Comparison of ENCODE assay signal across 21 mouse cellular contexts in the genomic region with DNA sequence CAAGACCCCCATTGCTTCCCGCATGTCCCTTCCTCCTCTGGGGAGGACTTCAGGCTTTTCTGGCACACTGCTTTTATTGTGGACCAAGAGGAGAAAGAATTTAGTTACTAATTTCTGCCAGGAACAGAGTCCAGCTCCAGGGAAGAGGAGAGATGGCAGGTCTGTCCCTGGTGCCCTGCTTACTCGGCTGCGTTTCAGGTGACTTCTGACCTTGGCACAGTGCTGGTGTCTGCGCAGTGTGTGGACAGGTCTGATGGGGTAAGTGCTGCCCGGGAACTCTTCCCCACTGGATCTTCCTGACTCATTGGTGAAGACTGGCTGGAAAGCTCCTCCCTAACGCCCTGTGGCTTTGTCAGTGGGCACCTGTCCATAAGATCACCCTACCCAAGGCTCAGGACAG. TPM values are rescaled to one million over a fixed set of nuclear protein-coding genes. Genes with fewer than 3 reads are reported as not detected.
DNase-seq lines count a peak whose midpoint lies in the region; ATAC-seq lines count a peak whose summit lies in the region.
"Had no signal": no experiment of that assay in that cellular context is flagged by ENCODE, and none has a peak within 500 bp of the region (broad histone marks: within the 10 kb centered on the region; RNA-seq: fewer than 3 reads in every experiment).

No protein-coding gene starts in this region.

- 66% methylated on average over 6 of the region's 6 CpGs for WGBS in kidney, embryonic 14.5 days
- 63% methylated on average over 6 of the region's 6 CpGs for WGBS in embryonic facial prominence, embryonic 10.5 days
- 61% methylated on average over 6 of the region's 6 CpGs for WGBS in heart, embryonic 12.5 days

- no peak for ATAC-seq in kidney, embryonic 14.5 days (ENCODE audit: low FRiP score, low TSS enrichment)
- ATAC-seq in heart, embryonic 12.5 days (ENCODE audit: insufficient number of reproducible peaks, low FRiP score) = no peak
- ATAC-seq: forebrain, embryonic 14.5 days; intestine, embryonic 16.5 days; lung, postnatal 0 days had no signal

- peak; percentile 94 for DNase-seq in kidney, adult 11 months
- DNase-seq in embryonic facial prominence, embryonic 10.5 days (ENCODE audit: low spot score) = no peak
- DNase-seq in kidney, adult 18-20 months = peak; percentile 82
- peak; percentile 68 for DNase-seq in kidney, postnatal 10 days
- DNase-seq in urinary bladder, adult 2 months (ENCODE audit: low spot score) = no peak
- DNase-seq: cerebellum, adult 18-20 months; gastrocnemius, postnatal 36 days; heart, postnatal 14 days; layer of hippocampus, adult 9-11 months; right cerebral cortex, postnatal 4 days had no signal

- peaks cover 46% of the 10 kb centered on the region for H3K4me1 ChIP-seq in kidney, embryonic 14.5 days (ENCODE audit: control insufficient read depth, insufficient read depth, low read length)
- H3K4me1 ChIP-seq in embryonic facial prominence, embryonic 10.5 days = peaks cover 92% of the 10 kb centered on the region
- peaks cover 44% of the 10 kb centered on the region for H3K4me1 ChIP-seq in heart, embryonic 12.5 days (replicated peaks)

- H3K27ac ChIP-seq in kidney, embryonic 14.5 days (ENCODE audit: low read depth, low read length) = no peak overlapping the region
- H3K27ac ChIP-seq in embryonic facial prominence, embryonic 10.5 days (replicated peaks) = peak overlapping the region; percentile 45; the same call in 1 of the 2 replicates
- no peak overlapping the region for H3K27ac ChIP-seq in heart, embryonic 12.5 days (ENCODE audit: poor library complexity, severe bottlenecking)
- H3K27ac ChIP-seq: hindbrain, embryonic 15.5 days; limb, embryonic 12.5 days; liver, embryonic 15.5 days; neural tube, embryonic 12.5 days; stomach, postnatal 0 days had no signal

- H3K4me2 ChIP-seq in kidney, embryonic 14.5 days (replicated peaks; ENCODE audit: low read depth, low read length) = no peak overlapping the region
- no peak overlapping the region for H3K4me2 ChIP-seq in heart, embryonic 12.5 days
- H3K4me2 ChIP-seq: heart, embryonic 11.5 days; hindbrain, embryonic 15.5 days; limb, embryonic 12.5 days; liver, embryonic 15.5 days; neural tube, embryonic 12.5 days had no signal

- H3K27me3 ChIP-seq in kidney, embryonic 14.5 days (ENCODE audit: control insufficient read depth, insufficient read depth, low read length) = peaks cover 8% of the 10 kb centered on the region
- H3K27me3 ChIP-seq in embryonic facial prominence, embryonic 10.5 days (replicated peaks; ENCODE audit: low read depth, poor library complexity, severe bottlenecking) = peaks cover 83% of the 10 kb centered on the region
- peaks cover 77% of the 10 kb centered on the region for H3K27me3 ChIP-seq in heart, embryonic 12.5 days (replicated peaks)

- H3K9ac ChIP-seq in kidney, embryonic 14.5 days (ENCODE audit: low read depth, low read length) = no peak overlapping the region
- no peak overlapping the region for H3K9ac ChIP-seq in heart, embryonic 12.5 days
- H3K9ac ChIP-seq: hindbrain, embryonic 15.5 days; limb, embryonic 12.5 days; liver, embryonic 15.5 days; neural tube, embryonic 12.5 days had no signal

- no peak overlapping the region for H3K4me3 ChIP-seq in kidney, embryonic 14.5 days (ENCODE audit: low read length)
- no peak overlapping the region for H3K4me3 ChIP-seq in embryonic facial prominence, embryonic 10.5 days
- no peak overlapping the region for H3K4me3 ChIP-seq in heart, embryonic 12.5 days
- H3K4me3 ChIP-seq: hindbrain, embryonic 15.5 days; limb, embryonic 12.5 days; liver, embryonic 15.5 days; neural tube, embryonic 12.5 days had no signal

- H3K9me3 ChIP-seq in kidney, embryonic 14.5 days (ENCODE audit: control insufficient read depth, low read length) = no peaks in the 10 kb centered on the region
- no peaks in the 10 kb centered on the region for H3K9me3 ChIP-seq in embryonic facial prominence, embryonic 10.5 days
- H3K9me3 ChIP-seq in heart, embryonic 12.5 days (replicated peaks) = no peaks in the 10 kb centered on the region
- H3K9me3 ChIP-seq: hindbrain, embryonic 15.5 days; limb, embryonic 12.5 days; liver, embryonic 15.5 days; neural tube, embryonic 12.5 days had no signal

- no peaks in the 10 kb centered on the region for H3K36me3 ChIP-seq in kidney, embryonic 14.5 days (ENCODE audit: control insufficient read depth, insufficient read depth, low read length)
- H3K36me3 ChIP-seq in embryonic facial prominence, embryonic 10.5 days (replicated peaks) = no peaks in the 10 kb centered on the region
- H3K36me3 ChIP-seq in heart, embryonic 12.5 days = no peaks in the 10 kb centered on the region
- H3K36me3 ChIP-seq: hindbrain, embryonic 15.5 days; limb, embryonic 12.5 days; liver, embryonic 15.5 days; neural tube, embryonic 12.5 days had no signal

RNA-seq across cellular contexts. Expression of a gene that starts 6.2 kb away (rescaled TPM):
- polyA plus RNA-seq in kidney, embryonic 14.5 days (2014; fragmentation: Nextera tagmentation; extraction: Ambion mirVana) = 5.1 and 7.3 TPM in 2 replicates
- polyA plus RNA-seq in embryonic facial prominence, embryonic 10.5 days (2016; fragmentation: Nextera tagmentation; extraction: Ambion mirVana) = 5.4 and 8.4 TPM in 2 replicates
- 5.6 and 5.7 TPM in 2 replicates for polyA plus RNA-seq in urinary bladder, adult 2 months (2012; rRNA removed)
- 1.7 and 2.0 TPM in 2 replicates for polyA plus RNA-seq in heart, embryonic 12.5 days (2016; fragmentation: Nextera tagmentation; extraction: Ambion mirVana)

RNA-seq across cellular contexts. Expression of a gene that starts 38.4 kb away (rescaled TPM):
- polyA plus RNA-seq in kidney, embryonic 14.5 days (2014; fragmentation: Nextera tagmentation; extraction: Ambion mirVana) = 35.4 and 37.3 TPM in 2 replicates
- 12.0 and 13.3 TPM in 2 replicates for polyA plus RNA-seq in embryonic facial prominence, embryonic 10.5 days (2016; fragmentation: Nextera tagmentation; extraction: Ambion mirVana)
- polyA plus RNA-seq in urinary bladder, adult 2 months (2012; rRNA removed) = 35.7 and 51.0 TPM in 2 replicates
- 19.9 and 21.0 TPM in 2 replicates for polyA plus RNA-seq in heart, embryonic 12.5 days (2016; fragmentation: Nextera tagmentation; extraction: Ambion mirVana)

RNA-seq across cellular contexts. Expression of a gene that starts 58.6 kb away (rescaled TPM):
- 67.3 and 95.9 TPM in 2 replicates for polyA plus RNA-seq in kidney, embryonic 14.5 days (2014; fragmentation: Nextera tagmentation; extraction: Ambion mirVana)
- 104 and 105 TPM in 2 replicates for polyA plus RNA-seq in embryonic facial prominence, embryonic 10.5 days (2016; fragmentation: Nextera tagmentation; extraction: Ambion mirVana)
- polyA plus RNA-seq in urinary bladder, adult 2 months (2012; rRNA removed) = 23.2 and 32.6 TPM in 2 replicates
- polyA plus RNA-seq in heart, embryonic 12.5 days (2016; fragmentation: Nextera tagmentation; extraction: Ambion mirVana) = 72.9 and 79.3 TPM in 2 replicates

Comparison
In these comparisons a context has a peak if more than half of its experiments do, and no peak if none do; other contexts are left out.
1. DNase-seq: peak in kidney, adult 11 months (single experiment), kidney, adult 18-20 months (single experiment) and kidney, postnatal 10 days (single experiment); none in embryonic facial prominence, embryonic 10.5 days (single experiment) and urinary bladder, adult 2 months (single experiment).